Mouse (Mus musculus): ENCODE data around the gene Tcaim. TPM values are rescaled to one million over a fixed set of nuclear protein-coding genes. Genes with fewer than 3 reads are reported as not detected.

The Tcaim gene
- total and polyA plus RNA-seq, 3 experiments = 2.7 to 3.6 TPM; not detected in 1

DNA sequence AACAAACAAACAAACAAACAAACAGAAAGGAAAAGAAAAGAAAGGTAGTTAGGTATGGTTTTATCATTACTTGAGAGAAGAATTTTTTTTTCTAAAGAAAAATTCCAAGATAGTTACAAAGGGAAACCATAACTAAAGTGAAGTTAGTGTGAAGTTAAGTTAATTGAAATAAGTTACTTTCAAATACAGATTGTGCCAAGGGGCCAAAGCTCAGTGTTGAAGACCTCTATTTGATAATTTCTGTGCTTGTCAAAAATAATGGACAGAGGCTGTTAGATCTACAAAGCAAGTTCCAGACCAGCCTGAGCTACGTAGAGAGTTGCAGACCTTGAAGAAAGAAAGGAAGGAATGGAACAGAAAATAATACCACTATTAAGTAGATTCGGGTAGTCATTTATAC lies 1.8 kb downstream of the Tcaim start:
- TF ChIP-seq GATA1 (IDR thresholded peaks at IDR 0.05; ENCODE audit: low read depth, low read length) = no peak
- TF ChIP-seq ZKSCAN1 (IDR thresholded peaks at IDR 0.05; ENCODE audit: low read depth, low read length) = no peak
- no peak for TF ChIP-seq NELFE (IDR thresholded peaks at IDR 0.05; ENCODE audit: low read depth, low read length)
- TF ChIP-seq ZNF384 (IDR thresholded peaks at IDR 0.05; ENCODE audit: low read depth, low read length) = no peak
- no peak for TF ChIP-seq MAX (IDR thresholded peaks at IDR 0.05; ENCODE audit: low read length)
- TF ChIP-seq USF1 (IDR thresholded peaks at IDR 0.05; ENCODE audit: low read depth, low read length) = no peak
- TF ChIP-seq BHLHE40 (IDR thresholded peaks at IDR 0.05; ENCODE audit: borderline replicate concordance, low read depth, low read length) = no peak
- no peak for TF ChIP-seq KAT2A (conservative IDR thresholded peaks at IDR 0.05; ENCODE audit: low read depth, low read length)
- no peak for TF ChIP-seq NRF1 (IDR thresholded peaks at IDR 0.05; ENCODE audit: insufficient read depth, low read depth, low read length, poor library complexity, severe bottlenecking)
- TF ChIP-seq ZMIZ1 (IDR thresholded peaks at IDR 0.05; ENCODE audit: low read depth, low read length) = no peak
- TF ChIP-seq POLR2A (IDR thresholded peaks at IDR 0.05; ENCODE audit: control insufficient read depth in 1 of 2, insufficient read depth in 1 of 2, low read depth in 1 of 2, low read length in 2 of 2, poor library complexity in 1 of 2) = no peak
- TF ChIP-seq EP300 (IDR thresholded peaks at IDR 0.05; ENCODE audit: low read depth in 1 of 2, low read length in 2 of 2) = no peak
- no peak for TF ChIP-seq MYB (IDR thresholded peaks at IDR 0.05; ENCODE audit: low read depth, low read length)
- TF ChIP-seq CTCF (IDR thresholded peaks at IDR 0.05 in 2 of 3, conservative IDR thresholded peaks at IDR 0.05 in 1 of 3; ENCODE audit: control insufficient read depth in 1 of 3, insufficient read depth in 1 of 3, low read depth in 2 of 3, low read length in 3 of 3, poor library complexity in 1 of 3, severe bottlenecking in 1 of 3) = no peak
- no peak for TF ChIP-seq CHD2 (IDR thresholded peaks at IDR 0.05; ENCODE audit: low read length)
- TF ChIP-seq MYC (IDR thresholded peaks at IDR 0.05; ENCODE audit: low read depth, low read length) = no peak
- no peak for TF ChIP-seq HCFC1 (IDR thresholded peaks at IDR 0.05; ENCODE audit: low read depth, low read length)
- no peak for TF ChIP-seq SIN3A (IDR thresholded peaks at IDR 0.05; ENCODE audit: low read length)

DNA sequence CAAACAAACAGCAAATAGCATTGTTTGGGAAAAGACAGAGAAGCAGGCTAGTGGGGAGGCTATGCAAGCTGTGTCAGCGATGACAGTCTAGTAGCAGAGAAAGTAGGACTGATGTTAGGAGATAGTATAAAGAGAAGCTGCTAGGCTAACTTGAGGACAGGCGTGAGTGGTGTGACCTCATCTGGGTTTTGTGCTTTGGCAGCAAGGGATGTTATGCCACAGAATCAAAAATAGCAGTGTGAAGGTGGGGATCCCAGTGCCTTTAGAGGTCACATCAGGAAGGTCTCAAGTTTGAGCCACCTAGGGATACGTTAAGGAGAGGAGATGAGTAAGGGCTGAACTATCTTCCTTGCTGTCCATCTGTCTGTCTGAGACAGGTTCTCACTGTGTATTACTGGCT lies 4.9 kb downstream of the Tcaim start:
- no peak for TF ChIP-seq MXI1 (IDR thresholded peaks at IDR 0.05; ENCODE audit: low read depth, low read length)
- Histone ChIP-seq H3K9me3 (replicated peaks; ENCODE audit: insufficient read depth, low read length) (no peaks in the 10 kb centered on the region), H3K79me2 (ENCODE audit: control insufficient read depth, insufficient read depth, low read length, poor library complexity) (peaks cover 2% of the 10 kb centered on the region; the same call in 1 of the 2 replicates), H3K9ac (ENCODE audit: control insufficient read depth, low read depth, low read length, poor library complexity, severe bottlenecking) (no peak overlapping the region), H3K27ac (ENCODE audit: control insufficient read depth, low read depth, low read length) (no peak overlapping the region), H3K4me3 (ENCODE audit: control insufficient read depth in 1 of 2, insufficient read depth in 1 of 2, low read depth in 2 of 2, low read length in 2 of 2) (no peak overlapping the region), H3K4me1 (ENCODE audit: control insufficient read depth in 1 of 2, insufficient read depth in 2 of 2, low read length in 2 of 2) (peaks cover 0 to 6% of the 10 kb centered on the region in 2 experiments; a peak in 1 of 4 replicates), H3K36me3 (ENCODE audit: control insufficient read depth in 1 of 2, insufficient read depth in 2 of 2, low read length in 2 of 2) (peaks cover 0 to 4% of the 10 kb centered on the region in 2 experiments; a peak in 2 of 4 replicates), H3K27me3 (ENCODE audit: control insufficient read depth in 1 of 2, insufficient read depth in 2 of 2, low read length in 2 of 2) (no peaks in the 10 kb centered on the region)
- DNase-seq (ENCODE audit: low read depth, low spot score) = no peak

More for the DNA sequence above, 1.8 kb downstream of the Tcaim start:
- no peak for DNase-seq (ENCODE audit: low read depth, low spot score)
- H3K9me3 ChIP-seq (replicated peaks; ENCODE audit: insufficient read depth, low read length) = no peaks in the 10 kb centered on the region
- no peak overlapping the region for H3K27ac ChIP-seq (ENCODE audit: control insufficient read depth, low read depth, low read length)
- H3K79me2 ChIP-seq (ENCODE audit: control insufficient read depth, insufficient read depth, low read length, poor library complexity) = peaks cover 2% of the 10 kb centered on the region; the same call in 1 of the 2 replicates
- H3K4me1 ChIP-seq (ENCODE audit: control insufficient read depth in 1 of 2, insufficient read depth in 2 of 2, low read length in 2 of 2) = peaks cover 0 to 13% of the 10 kb centered on the region in 2 experiments; a peak in 1 of 4 replicates
- peaks cover 0 to 7% of the 10 kb centered on the region in 2 experiments; a peak in 2 of 4 replicates for H3K36me3 ChIP-seq (ENCODE audit: control insufficient read depth in 1 of 2, insufficient read depth in 2 of 2, low read length in 2 of 2)
- H3K4me3 ChIP-seq (ENCODE audit: control insufficient read depth in 1 of 2, insufficient read depth in 1 of 2, low read depth in 2 of 2, low read length in 2 of 2) = no peak overlapping the region
- no peak overlapping the region for H3K9ac ChIP-seq (ENCODE audit: control insufficient read depth, low read depth, low read length, poor library complexity, severe bottlenecking)
- H3K27me3 ChIP-seq (ENCODE audit: control insufficient read depth in 1 of 2, insufficient read depth in 2 of 2, low read length in 2 of 2) = no peaks in the 10 kb centered on the region
